Mouse (Mus musculus) heart, postnatal 4 days (tissue): ENCODE measurements at regions not wholly inside any gene's neighbourhood (a gene's known extent, or its start where the extent isn't known, plus 50 kb on each side); places are given as distances from the start of the nearest gene placed in this dataset.

Source experiments
- microRNA-seq, 2 experiments: library from miRNA; unstranded; fragments of <30 nt; microRNA quantifications; one replicate each; pipeline ENCODE4 v1.2.0; 2021 to 2022

Small RNAs in the stretch of these regions (microRNA-seq; reads per million reads assigned to microRNA genes)
- gene Gm26472: 0 reads per million in 2 experiments
